Mouse (Mus musculus): ENCODE data around the gene Hspa5.
"Not testable (repeated sequence)": the region's sequence is repeated elsewhere in the genome, so short reads cannot be mapped to it uniquely, and the experiment has no call there.

The Hspa5 gene

GRCm38 (mm10) chr2:34772252-34773235, 774 bp downstream of the Hspa5 start:
- DNase-seq (ENCODE audit: low spot score): peak; percentile 58

GRCm38 (mm10) chr2:34773673-34774072, 1.9 kb downstream of the Hspa5 start:
- no peak for DNase-seq (ENCODE audit: low spot score)

- DNase-seq (ENCODE audit: low spot score): no peak
Measured at GRCm38 (mm10) chr2:34774493-34774892, 2.7 kb downstream of the Hspa5 start.

GRCm38 (mm10) chr2:34777237-34777868, 5.6 kb downstream of the Hspa5 start:
- DNase-seq (ENCODE audit: low spot score): no peak

- no peak for DNase-seq (ENCODE audit: low spot score)
Measured at GRCm38 (mm10) chr2:34783064-34784020, 11.6 kb downstream of the Hspa5 start.

GRCm38 (mm10) chr2:34784085-34784484, 12.3 kb downstream of the Hspa5 start:
- peak; percentile 54 for DNase-seq (ENCODE audit: low spot score)

- DNase-seq (ENCODE audit: low spot score): no peak
Measured at GRCm38 (mm10) chr2:34790282-34790681, 18.5 kb downstream of the Hspa5 start.

GRCm38 (mm10) chr2:34792543-34792942, 20.8 kb downstream of the Hspa5 start:
- DNase-seq (ENCODE audit: low spot score): not testable (repeated sequence)

GRCm38 (mm10) chr2:34794511-34794910, 22.7 kb downstream of the Hspa5 start:
- no peak for DNase-seq (ENCODE audit: low spot score)

- no peak for DNase-seq (ENCODE audit: low spot score)
Measured at GRCm38 (mm10) chr2:34795426-34795825, 23.7 kb downstream of the Hspa5 start.

- peak; percentile 90 for DNase-seq (ENCODE audit: low spot score)
Measured at GRCm38 (mm10) chr2:34799357-34800256, 27.8 kb downstream of the Hspa5 start, which contains the start of gene Rabepk. Rabepk (minus strand) TSS chr2:34799912.

- DNase-seq (ENCODE audit: low spot score): no peak
Measured at GRCm38 (mm10) chr2:34800371-34800770, 28.6 kb downstream of the Hspa5 start.

- peak; percentile 100 for DNase-seq (ENCODE audit: low spot score)
Measured at GRCm38 (mm10) chr2:34801516-34802482, 30.0 kb downstream of the Hspa5 start.

GRCm38 (mm10) chr2:34802565-34803245, 30.9 kb downstream of the Hspa5 start:
- DNase-seq (ENCODE audit: low spot score): peak; percentile 72

- DNase-seq (ENCODE audit: low spot score): no peak
Measured at GRCm38 (mm10) chr2:34803746-34804145, 32.0 kb downstream of the Hspa5 start.

- DNase-seq (ENCODE audit: low spot score): no peak
Measured at GRCm38 (mm10) chr2:34804172-34804571, 32.4 kb downstream of the Hspa5 start.

- no peak for DNase-seq (ENCODE audit: low spot score)
Measured at GRCm38 (mm10) chr2:34804815-34805214, 33.0 kb downstream of the Hspa5 start.

GRCm38 (mm10) chr2:34805364-34805950, 33.7 kb downstream of the Hspa5 start:
- no peak for DNase-seq (ENCODE audit: low spot score)

GRCm38 (mm10) chr2:34808057-34808456, 36.3 kb downstream of the Hspa5 start:
- no peak for DNase-seq (ENCODE audit: low spot score)

All from adipocyte (in vitro differentiated cells).